Mouse (Mus musculus): ENCODE results near the gene Cacnb4. TPM values are rescaled to one million over a fixed set of nuclear protein-coding genes. Genes with fewer than 3 reads are reported as not detected.

The Cacnb4 gene
- polyA plus RNA-seq, 1 experiment from 2014 or later: 2.8 TPM

DNA sequence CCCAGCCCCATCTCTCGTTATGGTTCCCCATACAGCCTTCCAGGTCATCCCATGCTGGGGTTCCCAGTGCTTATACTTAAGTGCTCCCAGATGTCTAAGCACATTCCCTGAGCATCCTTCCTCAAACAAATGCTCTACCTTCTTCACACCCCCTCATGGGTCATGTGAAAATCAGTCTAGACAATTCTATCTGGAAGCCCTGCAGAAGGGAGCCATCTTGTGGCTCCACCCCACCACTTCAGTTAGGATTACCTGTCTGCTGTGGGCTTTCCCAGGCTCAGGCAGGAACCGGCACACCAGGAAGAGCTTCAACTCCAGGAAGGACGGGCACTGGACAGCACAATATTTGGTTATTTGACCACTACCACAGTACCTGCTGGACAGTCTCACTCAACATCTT, 101.7 kb downstream of the Cacnb4 start:
- no peaks in the 10 kb centered on the region for H3K4me1 ChIP-seq (ENCODE audit: control insufficient read depth, insufficient read depth, low read length)
- H3K36me3 ChIP-seq (ENCODE audit: control insufficient read depth, insufficient read depth, low read length): no peaks in the 10 kb centered on the region
- no peak overlapping the region for H3K4me2 ChIP-seq
- no peaks in the 10 kb centered on the region for H3K27me3 ChIP-seq (ENCODE audit: control insufficient read depth, insufficient read depth, low read length)
- ATAC-seq (ENCODE audit: low FRiP score) (no peak), DNase-seq (ENCODE audit: low spot score, missing footprints) (no peak)
- no peak overlapping the region for H3K9ac ChIP-seq (ENCODE audit: low read length)
- 79% methylated on average over 3 of the region's 3 CpGs for WGBS
- no peaks in the 10 kb centered on the region for H3K9me3 ChIP-seq (ENCODE audit: control insufficient read depth, low read length)
- no peak overlapping the region for H3K27ac ChIP-seq (ENCODE audit: low read depth, low read length)
- no peak overlapping the region for H3K4me3 ChIP-seq (ENCODE audit: low read depth, low read length)

- Histone ChIP-seq H3K9ac (ENCODE audit: low read length) (no peak overlapping the region), H3K4me2 (no peak overlapping the region), H3K4me3 (ENCODE audit: low read depth, low read length) (no peak overlapping the region), H3K36me3 (ENCODE audit: control insufficient read depth, insufficient read depth, low read length) (no peaks in the 10 kb centered on the region), H3K4me1 (ENCODE audit: control insufficient read depth, insufficient read depth, low read length) (no peaks in the 10 kb centered on the region), H3K27me3 (ENCODE audit: control insufficient read depth, insufficient read depth, low read length) (no peaks in the 10 kb centered on the region), H3K27ac (ENCODE audit: low read depth, low read length) (no peak overlapping the region), H3K9me3 (ENCODE audit: control insufficient read depth, low read length) (no peaks in the 10 kb centered on the region)
- DNase-seq (ENCODE audit: low spot score, missing footprints) (no peak), ATAC-seq (ENCODE audit: low FRiP score) (no peak)
- WGBS: 92% methylated on average over 6 of the region's 6 CpGs
These were observed 104.4 kb downstream of the Cacnb4 start for GRCm38 (mm10) chr2:52572221-52572620.

DNA sequence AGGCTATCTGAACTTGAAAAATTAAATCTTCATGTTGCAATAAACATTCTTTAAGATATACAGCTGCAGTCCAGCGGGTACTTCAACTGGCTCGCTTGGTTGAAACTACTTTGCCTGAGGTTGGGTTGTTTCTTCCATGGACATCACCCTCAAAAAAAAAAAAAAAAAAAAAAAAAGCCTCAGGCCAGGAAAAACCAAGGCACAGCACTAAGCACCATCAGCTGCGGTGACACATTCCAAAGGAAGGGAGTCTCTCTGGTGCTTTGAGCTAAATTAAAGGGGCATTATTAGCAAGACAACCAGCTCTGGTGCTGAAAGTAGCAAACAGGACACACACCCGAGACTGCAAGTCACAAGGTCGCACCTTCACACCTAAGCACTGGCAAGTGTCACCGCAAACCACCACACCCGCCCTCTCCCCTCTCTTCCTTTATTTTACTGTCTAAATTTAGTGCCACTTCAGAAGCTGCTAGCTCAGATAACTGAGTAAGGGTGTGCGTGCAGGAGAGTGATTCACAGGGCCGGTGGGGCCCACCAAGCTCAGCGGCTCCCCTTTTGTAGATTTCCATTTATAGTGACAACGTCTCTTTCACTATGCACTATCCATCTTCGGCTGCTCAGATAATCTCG, 105.2 kb downstream of the Cacnb4 start:
- Histone ChIP-seq H3K4me3 (ENCODE audit: low read depth, low read length) (no peak overlapping the region), H3K36me3 (ENCODE audit: control insufficient read depth, insufficient read depth, low read length) (no peaks in the 10 kb centered on the region), H3K4me1 (ENCODE audit: control insufficient read depth, insufficient read depth, low read length) (no peaks in the 10 kb centered on the region), H3K9me3 (ENCODE audit: control insufficient read depth, low read length) (no peaks in the 10 kb centered on the region), H3K9ac (ENCODE audit: low read length) (no peak overlapping the region), H3K4me2 (no peak overlapping the region), H3K27ac (ENCODE audit: low read depth, low read length) (no peak overlapping the region), H3K27me3 (ENCODE audit: control insufficient read depth, insufficient read depth, low read length) (no peaks in the 10 kb centered on the region)
- WGBS: 83% methylated on average over 13 of the region's 13 CpGs
- DNase-seq (ENCODE audit: low spot score, missing footprints) (no peak), ATAC-seq (ENCODE audit: low FRiP score) (no peak)

- Histone ChIP-seq H3K9me3 (ENCODE audit: control insufficient read depth, low read length) (no peaks in the 10 kb centered on the region), H3K36me3 (ENCODE audit: control insufficient read depth, insufficient read depth, low read length) (no peaks in the 10 kb centered on the region), H3K9ac (ENCODE audit: low read length) (no peak overlapping the region), H3K27me3 (ENCODE audit: control insufficient read depth, insufficient read depth, low read length) (no peaks in the 10 kb centered on the region), H3K4me1 (ENCODE audit: control insufficient read depth, insufficient read depth, low read length) (no peaks in the 10 kb centered on the region), H3K27ac (ENCODE audit: low read depth, low read length) (no peak overlapping the region), H3K4me3 (ENCODE audit: low read depth, low read length) (no peak overlapping the region), H3K4me2 (no peak overlapping the region)
- 79% methylated on average over 5 of the region's 5 CpGs for WGBS
- DNase-seq (ENCODE audit: low spot score, missing footprints): no peak
- no peak for ATAC-seq (ENCODE audit: low FRiP score)
These were observed 105.8 kb downstream of the Cacnb4 start for GRCm38 (mm10) chr2:52570781-52571180.

DNA sequence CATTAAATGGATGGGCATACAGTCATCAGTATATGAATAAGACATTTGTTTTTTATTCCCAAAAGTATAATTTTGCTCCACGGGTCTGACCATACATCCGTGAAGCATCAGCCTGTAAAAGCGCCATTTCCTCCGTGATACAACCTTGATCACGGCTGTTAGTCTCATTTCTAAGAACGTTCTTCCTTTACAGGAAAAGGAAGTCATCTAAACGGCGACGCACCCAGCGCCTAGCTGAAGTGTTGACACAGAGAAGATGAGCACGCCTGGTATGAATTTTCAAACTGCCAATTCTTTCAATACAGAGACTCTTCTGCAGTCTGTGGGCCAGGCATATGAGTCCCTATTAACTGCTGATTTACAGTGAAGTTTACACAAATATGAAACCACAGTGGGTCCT, 106.5 kb downstream of the Cacnb4 start:
- H3K9ac ChIP-seq (ENCODE audit: low read length): no peak overlapping the region
- H3K9me3 ChIP-seq (ENCODE audit: control insufficient read depth, low read length): no peaks in the 10 kb centered on the region
- no peak overlapping the region for H3K4me3 ChIP-seq (ENCODE audit: low read depth, low read length)
- no peak overlapping the region for H3K27ac ChIP-seq (ENCODE audit: low read depth, low read length)
- ATAC-seq (ENCODE audit: low FRiP score) (no peak), DNase-seq (ENCODE audit: low spot score, missing footprints) (no peak)
- no peak overlapping the region for H3K4me2 ChIP-seq
- H3K36me3 ChIP-seq (ENCODE audit: control insufficient read depth, insufficient read depth, low read length): no peaks in the 10 kb centered on the region
- H3K27me3 ChIP-seq (ENCODE audit: control insufficient read depth, insufficient read depth, low read length): no peaks in the 10 kb centered on the region
- H3K4me1 ChIP-seq (ENCODE audit: control insufficient read depth, insufficient read depth, low read length): no peaks in the 10 kb centered on the region
- 89% methylated on average over 11 of the region's 11 CpGs for WGBS

DNA sequence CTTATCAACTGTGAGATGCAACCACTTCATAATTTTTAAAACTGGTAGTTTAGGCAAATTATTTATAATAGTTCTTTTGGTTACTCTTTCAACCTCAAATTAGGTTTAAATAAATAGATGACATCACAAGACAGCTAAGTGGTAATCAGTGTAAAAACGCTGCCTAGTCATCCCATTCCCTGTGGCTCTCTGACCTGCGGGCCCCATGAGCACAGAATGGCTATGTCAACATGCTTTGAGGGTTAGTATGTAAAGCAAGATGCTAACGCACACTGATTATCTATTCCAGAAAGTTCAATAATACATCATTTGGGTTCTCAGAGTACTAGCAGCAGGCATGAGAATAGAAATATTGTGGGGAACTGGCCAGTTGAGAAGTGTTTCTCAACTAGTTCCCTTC, 108.5 kb downstream of the Cacnb4 start:
- H3K27me3 ChIP-seq (ENCODE audit: control insufficient read depth, insufficient read depth, low read length): no peaks in the 10 kb centered on the region
- H3K4me2 ChIP-seq: no peak overlapping the region
- no peaks in the 10 kb centered on the region for H3K36me3 ChIP-seq (ENCODE audit: control insufficient read depth, insufficient read depth, low read length)
- no peak overlapping the region for H3K9ac ChIP-seq (ENCODE audit: low read length)
- 85% methylated on average over 3 of the region's 3 CpGs for WGBS
- DNase-seq (ENCODE audit: low spot score, missing footprints) (no peak), ATAC-seq (ENCODE audit: low FRiP score) (no peak)
- no peak overlapping the region for H3K4me3 ChIP-seq (ENCODE audit: low read depth, low read length)
- no peak overlapping the region for H3K27ac ChIP-seq (ENCODE audit: low read depth, low read length)
- H3K4me1 ChIP-seq (ENCODE audit: control insufficient read depth, insufficient read depth, low read length): no peaks in the 10 kb centered on the region
- no peaks in the 10 kb centered on the region for H3K9me3 ChIP-seq (ENCODE audit: control insufficient read depth, low read length)

DNA sequence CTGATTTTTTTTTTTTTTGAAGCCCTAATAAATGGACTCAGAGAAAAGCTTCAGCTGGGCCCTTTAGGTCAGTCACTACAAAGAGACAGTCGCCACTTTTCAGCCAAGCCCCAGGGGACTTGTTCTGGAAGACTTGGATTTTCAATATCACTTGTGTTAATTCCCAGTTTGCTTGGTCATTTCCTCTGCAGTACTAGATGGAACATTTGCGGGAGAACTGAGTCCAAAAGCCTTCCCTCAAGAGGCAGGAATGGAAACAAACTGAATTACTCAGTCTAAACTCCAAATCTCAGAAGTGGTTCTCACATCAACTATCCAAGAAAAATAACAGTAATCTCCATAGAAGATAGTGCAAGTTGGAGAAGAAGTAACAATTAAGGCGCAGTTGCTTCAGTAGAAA, 109.2 kb downstream of the Cacnb4 start:
- ATAC-seq (ENCODE audit: low FRiP score): no peak
- Histone ChIP-seq H3K4me3 (ENCODE audit: low read depth, low read length) (no peak overlapping the region), H3K4me1 (ENCODE audit: control insufficient read depth, insufficient read depth, low read length) (no peaks in the 10 kb centered on the region), H3K27me3 (ENCODE audit: control insufficient read depth, insufficient read depth, low read length) (no peaks in the 10 kb centered on the region), H3K4me2 (no peak overlapping the region), H3K9me3 (ENCODE audit: control insufficient read depth, low read length) (no peaks in the 10 kb centered on the region), H3K9ac (ENCODE audit: low read length) (no peak overlapping the region), H3K36me3 (ENCODE audit: control insufficient read depth, insufficient read depth, low read length) (no peaks in the 10 kb centered on the region), H3K27ac (ENCODE audit: low read depth, low read length) (no peak overlapping the region)
- no peak for DNase-seq (ENCODE audit: low spot score, missing footprints)
- 83% methylated on average over 3 of the region's 3 CpGs for WGBS

DNA sequence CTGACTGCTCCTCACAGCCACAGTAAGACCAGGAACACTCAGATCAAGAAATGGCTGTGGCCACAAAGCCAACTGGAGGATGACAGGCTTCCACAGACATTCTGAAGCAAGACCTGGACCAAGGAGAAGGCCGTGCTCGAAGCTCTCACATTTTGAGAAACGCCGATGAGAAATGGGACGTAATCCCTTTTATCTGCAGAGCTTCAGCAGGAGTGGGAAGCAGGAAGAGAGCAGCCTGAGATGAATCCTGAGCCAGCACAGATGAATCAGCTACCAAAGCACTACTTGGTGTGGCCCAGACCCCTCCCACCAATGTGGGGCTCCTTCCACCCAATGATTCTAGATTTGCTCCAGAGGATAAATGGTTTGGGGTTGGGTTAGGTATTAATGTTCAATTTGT, 113.4 kb downstream of the Cacnb4 start:
- ATAC-seq (ENCODE audit: low FRiP score): no peak
- 93% methylated on average over 5 of the region's 5 CpGs for WGBS

DNA sequence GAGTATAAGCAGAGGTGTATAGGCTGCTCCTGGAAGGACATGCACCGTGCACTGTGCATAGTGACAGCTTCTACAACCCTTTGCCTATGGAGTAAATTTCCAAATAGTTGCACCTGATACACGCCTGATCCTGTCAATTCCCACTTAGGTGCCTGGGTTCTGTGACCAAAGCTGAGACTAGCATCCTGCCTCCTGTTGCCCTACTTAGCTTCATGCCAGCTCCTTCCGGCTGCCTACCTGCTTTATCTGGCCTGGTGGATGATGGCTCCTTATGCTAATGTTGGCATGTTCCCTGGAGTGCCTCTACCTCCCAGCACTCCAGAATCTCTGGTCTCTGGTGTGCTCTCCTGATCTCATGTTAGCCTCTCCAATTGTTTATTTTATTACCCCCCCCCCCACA, 114.3 kb downstream of the Cacnb4 start:
- Histone ChIP-seq H3K4me3 (ENCODE audit: low read depth, low read length) (no peak overlapping the region), H3K27me3 (ENCODE audit: control insufficient read depth, insufficient read depth, low read length) (no peaks in the 10 kb centered on the region), H3K36me3 (ENCODE audit: control insufficient read depth, insufficient read depth, low read length) (no peaks in the 10 kb centered on the region), H3K4me1 (ENCODE audit: control insufficient read depth, insufficient read depth, low read length) (no peaks in the 10 kb centered on the region), H3K9me3 (ENCODE audit: control insufficient read depth, low read length) (no peaks in the 10 kb centered on the region), H3K4me2 (no peak overlapping the region), H3K9ac (ENCODE audit: low read length) (no peak overlapping the region), H3K27ac (ENCODE audit: low read depth, low read length) (no peak overlapping the region)
- ATAC-seq (ENCODE audit: low FRiP score) (no peak), DNase-seq (ENCODE audit: low spot score, missing footprints) (no peak)
- WGBS: 88% methylated on average over 3 of the region's 3 CpGs

More for the DNA sequence above, 113.4 kb downstream of the Cacnb4 start:
- Histone ChIP-seq H3K36me3 (ENCODE audit: control insufficient read depth, insufficient read depth, low read length) (no peaks in the 10 kb centered on the region), H3K4me2 (no peak overlapping the region), H3K27ac (ENCODE audit: low read depth, low read length) (no peak overlapping the region), H3K9me3 (ENCODE audit: control insufficient read depth, low read length) (no peaks in the 10 kb centered on the region), H3K27me3 (ENCODE audit: control insufficient read depth, insufficient read depth, low read length) (no peaks in the 10 kb centered on the region), H3K9ac (ENCODE audit: low read length) (no peak overlapping the region), H3K4me3 (ENCODE audit: low read depth, low read length) (no peak overlapping the region), H3K4me1 (ENCODE audit: control insufficient read depth, insufficient read depth, low read length) (no peaks in the 10 kb centered on the region)
- DNase-seq (ENCODE audit: low spot score, missing footprints): no peak
